Mouse (Mus musculus) heart, embryonic 12.5 days (tissue): ENCODE measurements around the gene Zc3h7b. TPM values are rescaled to one million over a fixed set of nuclear protein-coding genes. Genes with fewer than 3 reads are reported as not detected.
"Not testable (repeated sequence)": the region's sequence is repeated elsewhere in the genome, so short reads cannot be mapped to it uniquely, and the experiment has no call there.

Experiments
- ATAC-seq: fragments of 200-750 bp; cut with Nextera tagmentation; 2 replicates; pipeline ENCODE4 v1.8.0; 2017; ENCODE audit warnings: moderate TSS enrichment, moderate library complexity; ENCODE audit not compliant: insufficient number of reproducible peaks, low FRiP score
- H3K27ac ChIP-seq: fragments of 300-500 bp; sonication (generic); 2 replicates; pipeline ENCODE4 v1.5.1; 2016; ENCODE audit warnings: mild to moderate bottlenecking, moderate library complexity; ENCODE audit not compliant: poor library complexity, severe bottlenecking
- H3K27me3 ChIP-seq: fragments of 300-500 bp; sonication (generic); replicated peaks from 2 replicates; pipeline ENCODE4 v1.6.1; 2016; ENCODE audit warnings: mild to moderate bottlenecking, moderate library complexity
- H3K36me3 ChIP-seq: fragments of 300-500 bp; sonication (generic); 2 replicates; pipeline ENCODE4 v1.6.1; 2016; ENCODE audit warnings: mild to moderate bottlenecking, moderate library complexity
- H3K4me1 ChIP-seq: fragments of 300-500 bp; sonication (generic); replicated peaks from 2 replicates; pipeline ENCODE4 v1.6.1; 2016; ENCODE audit warnings: mild to moderate bottlenecking
- H3K4me2 ChIP-seq: fragments of 300-500 bp; sonication (generic); 2 replicates; pipeline ENCODE4 v1.6.1; 2016; ENCODE audit warnings: mild to moderate bottlenecking, moderate library complexity
- H3K4me3 ChIP-seq: fragments of 300-500 bp; sonication (generic); 2 replicates; pipeline ENCODE4 v1.5.1; 2016; ENCODE audit warnings: mild to moderate bottlenecking
- H3K9ac ChIP-seq: fragments of 300-500 bp; sonication (generic); 2 replicates; pipeline ENCODE4 v1.6.1; 2016; ENCODE audit warnings: mild to moderate bottlenecking, moderate library complexity
- H3K9me3 ChIP-seq: fragments of 300-500 bp; sonication (generic); replicated peaks from 2 replicates; pipeline ENCODE4 v1.6.1; 2016; ENCODE audit warnings: mild to moderate bottlenecking, moderate library complexity
- WGBS: fragments of 180-500 bp; shearing (Covaris S2); methylation state at CpG from one replicate; pipeline ENCODE4 v1.1.7; 2016; 5-methylcytosine and 5-hydroxymethylcytosine counted together
- polyA plus RNA-seq: library from polyadenylated mRNA; unstranded; fragments of >200 nt; fragmentation: Nextera tagmentation; extraction: Ambion mirVana; gene quantifications from 2 replicates; pipeline ENCODE4 v1.2.1, GENCODE M21; 2016

Gene Zc3h7b
- 27.4 and 30.8 TPM in 2 replicates for polyA plus RNA-seq

DNA sequence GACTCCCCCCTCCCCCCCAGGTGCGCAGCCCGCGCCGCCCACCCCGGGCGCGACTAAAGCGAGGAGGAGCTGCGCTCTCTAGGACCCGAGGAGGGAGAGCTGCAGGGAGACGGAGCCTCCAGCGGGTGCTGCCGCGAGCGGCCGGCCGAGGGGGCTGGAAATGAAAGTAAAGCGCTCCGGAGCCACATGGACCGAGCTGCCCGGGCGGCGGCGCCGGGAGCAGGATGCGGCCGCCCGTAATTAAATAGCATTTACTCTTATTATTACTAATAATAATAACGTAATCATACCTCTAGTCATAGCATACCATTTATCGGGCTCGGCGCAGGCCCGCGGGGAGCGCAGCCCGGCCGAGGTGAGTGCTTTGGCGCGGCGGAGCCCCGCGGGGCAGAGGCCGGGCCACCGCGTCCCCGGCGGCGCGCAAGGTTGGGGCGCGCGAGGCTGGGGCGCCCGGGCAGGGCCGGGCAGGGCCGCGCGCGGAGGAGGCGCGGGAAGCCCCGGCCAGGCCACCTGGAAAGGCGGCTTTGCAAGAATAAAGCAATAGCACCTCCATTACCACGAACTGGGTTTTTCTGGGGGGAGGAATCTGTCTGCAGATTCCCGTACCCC lies at the start of gene Zc3h7b, which contains the start of gene Rangap1:
TSS of gene Zc3h7b (plus strand) at position 66 of the 609 bp plus-strand sequence.
TSS of gene Rangap1 (minus strand) at position 539 of the 609 bp plus-strand sequence.
- Histone ChIP-seq H3K27ac (peak within 1 kb of the TSS; percentile 94), H3K4me1 (peaks cover 22% of the 10 kb centered on the region), H3K4me3 (peak within 1 kb of the TSS; percentile 82), H3K9me3 (no peaks in the 10 kb centered on the region), H3K4me2 (peak within 1 kb of the TSS; percentile 80), H3K9ac (peak within 1 kb of the TSS; percentile 93), H3K27me3 (no peaks in the 10 kb centered on the region), H3K36me3 (no peaks in the 10 kb centered on the region)
- peak; percentile 82 for ATAC-seq
- WGBS: 2% methylated on average over 63 of the region's 65 CpGs

DNA sequence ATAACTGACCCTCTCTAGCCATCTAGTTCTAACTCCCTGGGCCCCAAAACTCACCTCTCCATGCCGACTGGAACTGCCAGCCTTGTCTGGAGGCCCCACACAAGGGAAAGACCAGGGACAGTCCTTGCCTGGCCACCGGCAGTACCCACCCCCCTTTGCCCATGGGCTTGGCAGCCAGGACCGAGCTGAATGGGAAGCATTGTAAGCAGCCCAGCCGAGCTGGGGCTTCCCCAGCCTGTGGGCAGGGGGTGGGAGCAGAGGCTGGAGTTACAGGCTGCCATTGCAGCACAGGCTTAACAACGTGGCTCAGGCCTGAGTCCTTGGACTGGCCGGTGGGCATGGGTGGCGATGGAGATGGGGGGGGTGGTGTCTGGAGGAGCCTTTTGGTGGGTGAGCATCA lies 47.7 kb upstream of the Zc3h7b start, which contains the start of gene Chadl:
TSS of gene Chadl (minus strand) at position 113 of the 400 bp plus-strand sequence.
- Histone ChIP-seq H3K27me3 (peaks cover 51% of the 10 kb centered on the region), H3K9me3 (0 out of 2 replicates have a peak, but pooled peaks cover 4% of the 10 kb centered on the region), H3K4me3 (no peak within 1 kb of the TSS), H3K36me3 (no peaks in the 10 kb centered on the region), H3K27ac (no peak within 1 kb of the TSS), H3K9ac (no peak within 1 kb of the TSS), H3K4me1 (peaks cover 18% of the 10 kb centered on the region), H3K4me2 (no peak within 1 kb of the TSS)
- ATAC-seq: no peak
- WGBS: 62% methylated on average over 7 of the region's 7 CpGs

DNA sequence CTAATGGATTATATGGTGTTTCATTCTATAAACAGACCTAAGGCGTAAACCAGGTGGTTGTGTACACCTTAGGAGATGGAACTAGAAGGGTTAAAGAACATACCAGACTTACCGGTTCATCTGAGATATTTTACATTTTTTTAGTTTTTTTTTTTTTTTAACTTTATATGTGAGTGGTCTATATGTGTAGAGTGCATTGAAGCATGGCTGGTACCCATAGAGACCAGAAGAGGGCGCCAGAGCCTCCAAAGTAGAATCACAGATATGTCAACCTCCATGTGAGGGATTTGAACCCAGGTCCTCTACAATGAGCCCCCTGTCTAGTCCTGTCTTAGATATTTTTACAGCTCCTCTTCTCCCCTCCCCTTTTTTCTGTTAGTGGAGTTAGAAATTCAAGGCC lies 47.0 kb upstream of the Zc3h7b start:
- Histone ChIP-seq H3K36me3 (peaks cover 3% of the 10 kb centered on the region), H3K4me3 (no peak overlapping the region), H3K4me1 (peaks cover 17% of the 10 kb centered on the region), H3K27ac (no peak overlapping the region), H3K4me2 (no peak overlapping the region), H3K9me3 (0 out of 2 replicates have a peak, but pooled peaks cover 4% of the 10 kb centered on the region), H3K9ac (no peak overlapping the region), H3K27me3 (peaks cover 44% of the 10 kb centered on the region)
- WGBS: 46% methylated on average over 3 of the region's 3 CpGs
- no peak for ATAC-seq

DNA sequence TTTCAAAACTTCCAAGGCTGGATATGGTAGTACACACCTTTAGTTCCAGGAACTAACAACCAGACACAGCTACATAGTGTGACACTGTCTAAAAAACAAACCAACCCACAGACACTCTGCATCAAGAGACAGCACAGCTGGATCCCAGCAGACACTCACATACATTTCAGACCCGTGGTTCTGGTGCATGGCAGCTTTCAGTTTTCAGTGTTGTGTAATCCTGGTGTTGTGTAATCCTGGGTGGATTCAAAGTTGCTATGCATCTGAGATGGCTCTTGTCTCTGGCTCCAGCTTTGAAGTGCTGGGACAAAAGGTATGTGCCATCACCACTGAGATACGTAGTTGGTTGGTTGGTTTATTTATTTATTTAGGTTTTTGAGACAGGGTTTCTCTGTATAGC lies 46.3 kb upstream of the Zc3h7b start:
- Histone ChIP-seq H3K4me1 (peaks cover 11% of the 10 kb centered on the region), H3K27me3 (peaks cover 37% of the 10 kb centered on the region), H3K4me3 (no peak overlapping the region), H3K36me3 (peaks cover 10% of the 10 kb centered on the region), H3K4me2 (no peak overlapping the region), H3K9me3 (0 out of 2 replicates have a peak, but pooled peaks cover 4% of the 10 kb centered on the region), H3K27ac (no peak overlapping the region), H3K9ac (no peak overlapping the region)
- ATAC-seq: no peak
- WGBS: 69% methylated on average over 2 of the region's 2 CpGs

DNA sequence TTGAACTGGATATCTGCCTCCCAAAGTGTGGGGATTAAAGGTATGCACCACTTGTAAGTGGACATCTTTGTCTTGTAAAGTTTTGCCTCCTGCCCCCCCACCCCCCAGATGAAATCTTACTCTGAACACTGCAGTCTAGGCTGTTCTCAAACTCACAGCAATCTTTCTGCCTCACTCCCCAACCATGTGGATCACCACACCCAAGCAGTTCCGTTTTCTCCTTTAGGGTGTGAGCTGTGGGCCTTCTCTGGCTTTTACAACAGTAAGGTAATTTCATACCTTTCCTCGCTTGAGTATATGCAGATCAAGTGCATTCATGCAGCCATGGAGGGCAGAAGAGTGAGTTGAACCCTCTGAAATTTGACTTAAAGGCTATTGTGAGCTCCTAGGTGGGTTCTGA lies 44.7 kb upstream of the Zc3h7b start:
- H3K27ac ChIP-seq: no peak overlapping the region
- 0 out of 2 replicates have a peak, but pooled peaks cover 4% of the 10 kb centered on the region for H3K9me3 ChIP-seq
- H3K4me1 ChIP-seq: 0 out of 2 replicates have a peak, but pooled peaks cover 3% of the 10 kb centered on the region
- no peak for ATAC-seq
- no peak overlapping the region for H3K9ac ChIP-seq
- H3K27me3 ChIP-seq: peaks cover 23% of the 10 kb centered on the region
- WGBS: 70% methylated on average over 2 of the region's 2 CpGs
- H3K36me3 ChIP-seq: peaks cover 26% of the 10 kb centered on the region
- no peak overlapping the region for H3K4me2 ChIP-seq
- H3K4me3 ChIP-seq: no peak overlapping the region

DNA sequence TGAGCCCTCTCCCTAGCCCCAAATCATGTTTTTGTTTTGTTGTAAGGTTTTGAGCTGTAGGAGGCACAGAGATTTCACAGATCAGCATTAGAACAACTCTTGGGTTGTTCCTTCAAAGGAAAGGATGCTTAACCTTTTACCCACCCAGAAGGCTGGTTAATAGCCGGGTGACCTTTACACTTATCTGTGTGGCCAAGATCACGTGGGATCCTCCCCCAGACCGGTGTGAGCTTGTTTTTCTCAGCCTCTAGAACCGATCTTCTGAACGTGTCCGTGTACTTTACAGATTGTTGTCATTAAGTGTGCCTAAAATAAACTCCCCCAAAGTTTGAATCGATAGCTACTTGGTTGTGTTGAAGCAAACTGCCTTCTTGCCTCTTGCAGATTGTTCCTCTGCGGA lies 44.3 kb upstream of the Zc3h7b start:
- Histone ChIP-seq H3K4me1 (0 out of 2 replicates have a peak, but pooled peaks cover 3% of the 10 kb centered on the region), H3K9ac (no peak overlapping the region), H3K4me2 (no peak overlapping the region), H3K27ac (no peak overlapping the region), H3K27me3 (peaks cover 19% of the 10 kb centered on the region), H3K9me3 (0 out of 2 replicates have a peak, but pooled peaks cover 4% of the 10 kb centered on the region), H3K4me3 (no peak overlapping the region), H3K36me3 (peaks cover 31% of the 10 kb centered on the region)
- ATAC-seq: no peak
- WGBS: 59% methylated on average over 8 of the region's 8 CpGs

DNA sequence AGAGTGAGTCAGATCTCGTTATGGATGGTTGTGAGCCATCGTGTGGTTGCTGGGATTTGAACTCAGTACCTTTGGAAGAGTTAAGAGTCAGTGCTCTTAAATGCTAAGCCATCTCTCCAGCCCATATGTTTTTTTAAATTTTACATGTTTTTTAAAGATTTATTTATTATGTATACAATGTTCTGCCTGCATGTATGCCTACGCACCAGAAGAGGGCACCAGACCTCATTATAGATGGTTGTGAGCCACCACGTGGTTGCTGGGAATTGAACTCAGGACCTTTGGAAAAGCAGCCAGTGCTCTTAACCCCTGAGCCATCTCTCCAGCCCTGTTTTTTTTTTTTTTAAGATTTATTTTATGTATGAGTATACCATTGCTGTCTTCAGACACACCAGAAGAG lies 43.5 kb upstream of the Zc3h7b start:
- not testable (repeated sequence) for H3K4me1 ChIP-seq, H3K9ac ChIP-seq, H3K4me2 ChIP-seq, H3K27ac ChIP-seq, ATAC-seq, H3K9me3 ChIP-seq, H3K4me3 ChIP-seq
- peaks cover 11% of the 10 kb centered on the region for H3K27me3 ChIP-seq
- 74% methylated on average over 4 of the region's 4 CpGs for WGBS
- H3K36me3 ChIP-seq: peaks cover 38% of the 10 kb centered on the region

DNA sequence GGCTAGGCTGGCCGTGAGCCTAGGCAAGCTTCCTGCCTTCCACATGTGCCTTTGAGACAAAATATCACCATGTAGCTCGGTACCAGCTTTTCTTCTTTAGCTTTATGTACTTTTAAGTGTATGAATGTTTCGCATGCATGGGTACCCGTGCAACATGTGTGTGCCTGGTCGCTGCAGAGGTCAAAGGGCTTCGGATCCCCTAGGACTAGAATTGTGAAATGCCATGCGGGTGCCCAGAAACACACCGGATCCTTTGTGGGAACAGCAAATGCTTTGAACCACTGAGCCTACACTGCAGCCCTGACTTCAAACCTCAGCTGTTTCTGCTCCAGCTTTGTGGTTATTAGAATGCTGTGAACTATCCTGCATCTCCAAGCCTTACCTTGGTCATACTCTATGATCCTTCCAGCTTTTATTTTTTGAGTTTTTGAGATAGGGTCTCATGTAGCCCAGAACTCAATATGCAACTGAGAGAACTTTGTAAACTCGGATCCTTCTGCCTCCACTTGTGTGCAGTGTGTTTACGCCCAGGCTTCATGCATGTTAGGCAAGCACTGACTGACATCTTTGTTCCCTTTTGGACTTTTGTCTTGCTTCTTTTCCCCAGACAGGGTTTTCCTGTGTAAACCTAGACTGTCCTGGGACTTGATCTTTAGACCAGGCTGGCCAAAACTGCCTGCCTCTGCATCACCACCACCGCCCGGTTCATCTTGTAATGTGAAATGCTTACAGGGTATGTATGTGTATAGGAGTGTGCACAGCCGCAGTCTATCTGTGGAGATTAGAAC lies 42.4 kb upstream of the Zc3h7b start:
- Histone ChIP-seq H3K9ac (no peak overlapping the region), H3K4me1 (no peaks in the 10 kb centered on the region), H3K27me3 (no peaks in the 10 kb centered on the region), H3K9me3 (0 out of 2 replicates have a peak, but pooled peaks cover 4% of the 10 kb centered on the region), H3K36me3 (peaks cover 47% of the 10 kb centered on the region), H3K4me2 (no peak overlapping the region), H3K27ac (no peak overlapping the region), H3K4me3 (no peak overlapping the region)
- WGBS: 90% methylated on average over 13 of the region's 13 CpGs
- ATAC-seq: no peak

DNA sequence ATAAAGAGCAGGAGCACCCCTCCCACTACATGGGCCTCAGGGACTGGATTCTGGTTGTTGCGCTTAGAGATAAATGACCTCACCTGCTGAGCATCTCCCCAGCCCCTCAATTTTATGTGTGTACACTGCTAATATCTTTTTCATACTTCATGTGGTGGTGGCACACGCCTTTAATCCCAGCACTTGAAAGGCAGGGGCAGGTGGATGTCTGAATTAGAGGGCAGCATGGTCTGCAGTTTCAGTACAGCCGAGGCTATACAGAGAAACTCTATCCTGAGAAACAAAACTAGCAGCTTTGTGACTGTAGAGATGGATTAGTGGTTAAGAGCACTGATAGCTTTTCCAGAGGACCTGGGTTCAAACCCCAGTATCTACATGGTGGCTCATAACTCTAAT lies 41.8 kb upstream of the Zc3h7b start:
- ATAC-seq: no peak
- Histone ChIP-seq H3K9ac (no peak overlapping the region), H3K4me3 (no peak overlapping the region), H3K27me3 (no peaks in the 10 kb centered on the region), H3K4me1 (no peaks in the 10 kb centered on the region), H3K9me3 (0 out of 2 replicates have a peak, but pooled peaks cover 4% of the 10 kb centered on the region), H3K27ac (no peak overlapping the region), H3K36me3 (peaks cover 52% of the 10 kb centered on the region), H3K4me2 (no peak overlapping the region)
- 71% methylated on average over 3 of the region's 3 CpGs for WGBS

DNA sequence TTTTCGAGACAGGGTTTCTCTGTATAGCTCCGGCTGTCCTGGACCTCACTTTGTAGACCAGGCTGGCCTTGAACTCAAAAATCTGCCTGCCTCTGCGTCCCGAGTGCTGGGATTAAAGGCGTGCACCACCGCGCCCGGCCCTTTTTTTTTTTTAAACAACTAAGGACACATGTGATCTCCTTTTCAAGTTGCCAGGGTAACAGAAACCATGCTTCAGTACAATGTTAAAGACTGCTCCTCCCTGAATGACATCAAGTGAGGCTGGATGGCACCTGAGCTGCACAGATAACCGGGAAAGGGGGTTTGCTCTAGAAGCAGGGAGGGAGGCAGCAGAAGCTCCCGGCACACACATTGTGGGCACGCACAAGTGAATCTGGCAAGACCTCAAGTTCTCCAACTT lies 35.9 kb upstream of the Zc3h7b start:
- no peaks in the 10 kb centered on the region for H3K27me3 ChIP-seq
- ATAC-seq: no peak
- 93% methylated on average over 11 of the region's 11 CpGs for WGBS

DNA sequence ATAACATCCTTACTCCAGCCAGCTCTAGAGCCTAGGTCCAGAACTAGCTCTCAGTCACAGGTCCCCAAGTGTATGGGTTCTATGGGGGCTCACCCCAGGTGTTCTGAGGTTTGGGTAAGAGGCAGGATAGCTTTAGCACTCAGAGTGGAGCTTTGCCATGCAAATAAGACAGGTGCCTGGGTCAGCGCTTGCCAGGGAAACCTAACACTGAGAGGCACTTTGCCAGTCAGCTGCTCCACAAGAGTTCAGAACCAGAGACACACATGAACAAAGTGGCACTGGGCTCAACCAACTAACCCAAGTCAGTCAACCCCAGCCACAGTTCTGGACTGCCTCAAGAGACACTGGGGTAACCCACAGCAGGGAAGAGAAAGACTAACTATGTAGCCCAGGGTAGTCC lies 35.2 kb upstream of the Zc3h7b start:
- 95% methylated on average over 1 of the region's 1 CpGs for WGBS
- Histone ChIP-seq H3K9me3 (no peaks in the 10 kb centered on the region), H3K27me3 (no peaks in the 10 kb centered on the region), H3K4me3 (no peak overlapping the region), H3K4me1 (no peaks in the 10 kb centered on the region), H3K36me3 (peaks cover 89% of the 10 kb centered on the region), H3K4me2 (no peak overlapping the region), H3K9ac (no peak overlapping the region), H3K27ac (no peak overlapping the region)
- no peak for ATAC-seq

More for the DNA sequence above, 35.9 kb upstream of the Zc3h7b start:
- no peak overlapping the region for H3K9ac ChIP-seq
- H3K36me3 ChIP-seq: peaks cover 94% of the 10 kb centered on the region
- H3K27ac ChIP-seq: no peak overlapping the region
- H3K4me1 ChIP-seq: no peaks in the 10 kb centered on the region
- H3K4me2 ChIP-seq: no peak overlapping the region
- no peak overlapping the region for H3K4me3 ChIP-seq
- H3K9me3 ChIP-seq: no peaks in the 10 kb centered on the region
